Mouse (Mus musculus): ENCODE measurements at regions not wholly inside any gene's neighbourhood (a gene's known extent, or its start where the extent isn't known, plus 50 kb on each side); places are given as distances from the start of the nearest gene placed in this dataset.

GRCm38 (mm10) chr16:21362663-21363367, 60.1 kb upstream of the Vps8 start:
- DNase-seq (ENCODE audit: low spot score) = no peak

DNA sequence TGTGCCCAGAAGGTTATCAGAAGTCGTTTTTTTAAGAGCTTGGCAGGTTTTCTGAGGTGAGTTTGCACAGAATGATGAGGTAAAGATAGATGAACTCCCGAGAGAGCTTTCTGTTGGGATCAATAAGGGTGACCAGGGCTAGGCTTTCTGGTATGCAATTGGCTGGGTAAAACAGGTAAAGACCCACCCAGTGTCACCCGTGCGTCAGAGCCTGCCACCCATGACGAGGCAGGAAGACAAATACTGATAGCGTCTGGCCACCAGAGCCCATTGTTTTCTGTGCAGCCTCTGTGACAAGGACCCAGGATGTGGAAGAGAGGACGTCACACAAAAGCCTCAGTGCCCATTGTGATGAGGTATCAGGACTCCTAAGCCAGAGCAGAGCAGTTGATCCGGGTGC, 58.0 kb upstream of the Vps8 start:
- DNase-seq (ENCODE audit: low spot score) = no peak

- DNase-seq (ENCODE audit: low spot score) = peak; percentile 63
Observed at GRCm38 (mm10) chr16:21367449-21367848, 55.5 kb upstream of the Vps8 start.

- no peak for DNase-seq (ENCODE audit: low spot score)
Observed at GRCm38 (mm10) chr16:21368821-21369220, 54.1 kb upstream of the Vps8 start.

- DNase-seq (ENCODE audit: low spot score) = no peak
Observed at GRCm38 (mm10) chr16:21369569-21370512, 53.1 kb upstream of the Vps8 start.
